Mouse (Mus musculus) forebrain, embryonic 11.5 days (tissue): ENCODE data around the gene Acta1. TPM values are rescaled to one million over a fixed set of nuclear protein-coding genes. Genes with fewer than 3 reads are reported as not detected.
A peak's percentile ranks its signal among the peaks of the same experiment; 100 is the strongest.

Source experiments
- ATAC-seq: fragments of 200-750 bp; cut with Nextera tagmentation; replicated peaks from 2 replicates; pipeline ENCODE4 v1.8.0; 2017; ENCODE audit warnings: moderate TSS enrichment; ENCODE audit not compliant: low FRiP score
- DNase-seq: peaks from one replicate; pipeline ENCODE4 v3.0.0-alpha.2; 2017; ENCODE audit warnings: low spot score
- H3K27ac ChIP-seq: fragments of 300-500 bp; sonication (generic); 2 replicates; pipeline ENCODE4 v1.5.1; 2014; ENCODE audit warnings: low read depth, low read length
- H3K27me3 ChIP-seq: fragments of 300-500 bp; sonication (generic); 2 replicates; pipeline ENCODE4 v1.6.1; 2014; ENCODE audit warnings: mild to moderate bottlenecking, low read length, mixed read lengths; ENCODE audit not compliant: control insufficient read depth, insufficient read depth
- H3K36me3 ChIP-seq: fragments of 300-500 bp; sonication (generic); 2 replicates; pipeline ENCODE4 v1.6.1; 2014; ENCODE audit warnings: mild to moderate bottlenecking, low read length, moderate library complexity, mixed read lengths; ENCODE audit not compliant: control insufficient read depth, insufficient read depth
- H3K4me1 ChIP-seq: fragments of 300-500 bp; sonication (generic); replicated peaks from 2 replicates; pipeline ENCODE4 v1.6.1; 2014; ENCODE audit warnings: low read length, mixed read lengths; ENCODE audit not compliant: control insufficient read depth, insufficient read depth
- H3K4me2 ChIP-seq: fragments of 300-500 bp; sonication (generic); 2 replicates; pipeline ENCODE4 v1.6.1; 2014; ENCODE audit warnings: low read depth, mild to moderate bottlenecking, low read length, moderate library complexity, mixed read lengths; ENCODE audit not compliant: severe bottlenecking
- H3K4me3 ChIP-seq: fragments of 300-500 bp; sonication (generic); 2 replicates; pipeline ENCODE4 v1.5.1; 2014; ENCODE audit warnings: low read depth, low read length
- H3K9ac ChIP-seq: fragments of 300-500 bp; sonication (generic); 2 replicates; pipeline ENCODE4 v1.6.1; 2014; ENCODE audit warnings: low read length
- H3K9me3 ChIP-seq: fragments of 300-500 bp; sonication (generic); 2 replicates; pipeline ENCODE4 v1.6.1; 2016; ENCODE audit warnings: low read length, mixed read lengths; ENCODE audit not compliant: control insufficient read depth
- WGBS: fragments of 180-500 bp; shearing (Covaris S2); extraction: QIAGEN DNeasy Blood & Tissue Kit; methylation state at CpG from one replicate; pipeline ENCODE4 v1.1.7; 2014; 5-methylcytosine and 5-hydroxymethylcytosine counted together
- polyA plus RNA-seq: library from polyadenylated mRNA; unstranded; fragments of >200 nt; fragmentation: Nextera tagmentation; extraction: Ambion mirVana; gene quantifications from 2 replicates; pipeline ENCODE4 v1.2.1, GENCODE M21; 2014

Acta1 gene
- polyA plus RNA-seq, 1 experiment from 2014 or later: 0.68 TPM

GRCm38 (mm10) chr8:123898576-123898975, 4.0 kb upstream of the Acta1 start:
- Histone ChIP-seq H3K9me3 (no peaks in the 10 kb centered on the region), H3K4me3 (no peak overlapping the region), H3K4me2 (no peak overlapping the region), H3K27me3 (peaks cover 19% of the 10 kb centered on the region), H3K9ac (no peak overlapping the region), H3K27ac (no peak overlapping the region), H3K36me3 (peaks cover 8% of the 10 kb centered on the region; the same call in 1 of the 2 replicates), H3K4me1 (no peaks in the 10 kb centered on the region)
- WGBS: 89% methylated on average over 5 of the region's 5 CpGs
- DNase-seq: no peak
- ATAC-seq: no peak

- Histone ChIP-seq H3K36me3 (no peaks in the 10 kb centered on the region; the same call in 1 of the 2 replicates), H3K4me2 (no peak overlapping the region), H3K4me1 (no peaks in the 10 kb centered on the region; the same call in 1 of the 2 replicates), H3K9ac (no peak overlapping the region), H3K27ac (no peak overlapping the region), H3K9me3 (no peaks in the 10 kb centered on the region), H3K27me3 (peaks cover 37% of the 10 kb centered on the region), H3K4me3 (no peak overlapping the region)
- 56% methylated on average over 10 of the region's 10 CpGs for WGBS
- DNase-seq (no peak), ATAC-seq (no peak)
These were observed 2.2 kb upstream of the Acta1 start for GRCm38 (mm10) chr8:123896774-123897173.

- H3K4me2 ChIP-seq: no peak overlapping the region
- H3K9ac ChIP-seq: no peak overlapping the region
- no peaks in the 10 kb centered on the region for H3K36me3 ChIP-seq
- H3K27me3 ChIP-seq: peaks cover 41% of the 10 kb centered on the region
- H3K4me1 ChIP-seq: peaks cover 2% of the 10 kb centered on the region; the same call in 1 of the 2 replicates
- no peak overlapping the region for H3K27ac ChIP-seq
- H3K9me3 ChIP-seq: no peaks in the 10 kb centered on the region
- no peak overlapping the region for H3K4me3 ChIP-seq
- DNase-seq (no peak), ATAC-seq (no peak)
- 66% methylated on average over 14 of the region's 14 CpGs for WGBS
These were observed 1.8 kb upstream of the Acta1 start for GRCm38 (mm10) chr8:123896366-123896761.

GRCm38 (mm10) chr8:123895680-123896365, 1.3 kb upstream of the Acta1 start:
- H3K4me2 ChIP-seq: no peak overlapping the region
- no peak overlapping the region for H3K9ac ChIP-seq
- H3K9me3 ChIP-seq: no peaks in the 10 kb centered on the region
- peaks cover 46% of the 10 kb centered on the region for H3K27me3 ChIP-seq
- H3K27ac ChIP-seq: no peak overlapping the region
- peaks cover 3% of the 10 kb centered on the region; the same call in 1 of the 2 replicates for H3K4me1 ChIP-seq
- WGBS: 73% methylated on average over 9 of the region's 9 CpGs
- no peak overlapping the region for H3K4me3 ChIP-seq
- H3K36me3 ChIP-seq: no peaks in the 10 kb centered on the region
- ATAC-seq (no peak), DNase-seq (no peak)

GRCm38 (mm10) chr8:123895230-123895629, 679 bp upstream of the Acta1 start:
- no peaks in the 10 kb centered on the region for H3K9me3 ChIP-seq
- no peaks in the 10 kb centered on the region for H3K36me3 ChIP-seq
- no peak overlapping the region for H3K9ac ChIP-seq
- peaks cover 49% of the 10 kb centered on the region for H3K27me3 ChIP-seq
- ATAC-seq: no peak
- no peak overlapping the region for H3K4me2 ChIP-seq
- peaks cover 3% of the 10 kb centered on the region; the same call in 1 of the 2 replicates for H3K4me1 ChIP-seq
- WGBS: 68% methylated on average over 4 of the region's 4 CpGs
- H3K4me3 ChIP-seq: no peak overlapping the region
- H3K27ac ChIP-seq: no peak overlapping the region
- no peak for DNase-seq

GRCm38 (mm10) chr8:123893413-123893812, 1.1 kb downstream of the Acta1 start:
- no peak for ATAC-seq
- Histone ChIP-seq H3K36me3 (no peaks in the 10 kb centered on the region), H3K9ac (no peak overlapping the region), H3K4me1 (peaks cover 3% of the 10 kb centered on the region; the same call in 1 of the 2 replicates), H3K4me3 (no peak overlapping the region), H3K27me3 (peaks cover 53% of the 10 kb centered on the region), H3K9me3 (no peaks in the 10 kb centered on the region), H3K27ac (no peak overlapping the region), H3K4me2 (no peak overlapping the region)
- DNase-seq: no peak
- WGBS: 77% methylated on average over 11 of the region's 11 CpGs

GRCm38 (mm10) chr8:123892586-123893155, 1.9 kb downstream of the Acta1 start:
- H3K4me1 ChIP-seq: peaks cover 3% of the 10 kb centered on the region; the same call in 1 of the 2 replicates
- 9% methylated on average over 30 of the region's 30 CpGs for WGBS
- H3K9me3 ChIP-seq: no peaks in the 10 kb centered on the region
- no peak overlapping the region for H3K9ac ChIP-seq
- peaks cover 53% of the 10 kb centered on the region for H3K27me3 ChIP-seq
- DNase-seq (no peak), ATAC-seq (no peak)
- peak overlapping the region; percentile 47 for H3K4me2 ChIP-seq
- no peak overlapping the region for H3K27ac ChIP-seq
- no peaks in the 10 kb centered on the region for H3K36me3 ChIP-seq
- H3K4me3 ChIP-seq: peak overlapping the region; percentile 31

- Histone ChIP-seq H3K9me3 (no peaks in the 10 kb centered on the region), H3K4me1 (peaks cover 3% of the 10 kb centered on the region; the same call in 1 of the 2 replicates), H3K27ac (no peak overlapping the region), H3K36me3 (no peaks in the 10 kb centered on the region), H3K4me3 (peak overlapping the region; percentile 31), H3K27me3 (peaks cover 53% of the 10 kb centered on the region), H3K9ac (peak overlapping the region; percentile 9; the same call in 1 of the 2 replicates), H3K4me2 (peak overlapping the region; percentile 47)
- peak; percentile 61 for DNase-seq
- WGBS: under 1% methylated on average over 49 of the region's 49 CpGs
- 0 out of 2 replicates have a peak, but pooled peaks have one; percentile 24 for ATAC-seq
These were observed 2.5 kb downstream of the Acta1 start for GRCm38 (mm10) chr8:123891883-123892585.
